Mouse (Mus musculus): ENCODE measurements at regions not wholly inside any gene's neighbourhood (a gene's known extent, or its start where the extent isn't known, plus 50 kb on each side); places are given as distances from the start of the nearest gene placed in this dataset.

DNA sequence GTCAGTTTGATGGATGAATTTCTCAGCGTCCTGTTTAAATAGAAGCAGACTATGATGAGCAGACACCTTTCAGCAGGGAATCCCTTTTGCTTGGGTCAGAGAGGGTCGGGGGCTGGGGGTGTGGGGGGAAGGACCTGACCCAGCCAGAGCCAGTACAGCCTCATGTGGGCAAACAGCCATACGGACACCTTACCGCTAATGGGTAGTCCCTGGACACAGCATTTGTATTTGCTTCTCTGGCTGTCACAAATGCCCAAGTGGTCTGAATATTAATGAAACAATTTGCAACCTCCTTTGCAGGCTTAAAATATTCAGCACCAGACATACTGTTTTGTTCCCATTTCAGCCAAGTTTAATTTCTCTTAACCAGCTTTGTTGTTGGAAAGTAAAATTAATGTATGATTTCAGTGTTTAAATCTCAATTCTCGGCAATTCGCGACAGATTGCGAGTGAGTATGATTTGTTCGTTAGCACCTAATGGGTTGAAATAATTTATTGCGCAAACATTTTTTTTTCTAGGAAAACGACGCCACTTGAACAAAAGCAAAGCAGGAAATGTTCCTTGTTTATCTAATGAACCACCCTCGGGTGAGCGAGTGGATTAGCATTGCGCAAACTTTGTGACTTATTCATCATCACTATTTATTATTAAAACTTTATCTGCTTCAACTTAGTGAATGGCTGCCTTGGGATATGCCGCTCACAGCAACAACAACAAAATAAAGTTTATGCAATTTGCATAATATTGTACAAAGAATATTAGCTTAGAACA lies 166.2 kb downstream of the Cdh26 start:
- DNase-seq (ENCODE audit: low read depth in 1 of 2, low spot score in 2 of 2): no peak

- no peak for DNase-seq (ENCODE audit: low read depth in 1 of 2, low spot score in 2 of 2)
Observed at GRCm38 (mm10) chr2:178597084-178597470, 166.7 kb downstream of the Cdh26 start.

GRCm38 (mm10) chr2:178598371-178598770 lies 168.0 kb downstream of the Cdh26 start:
- DNase-seq (ENCODE audit: low read depth in 1 of 2, low spot score in 2 of 2): no peak

GRCm38 (mm10) chr2:178598836-178599235 lies 168.5 kb downstream of the Cdh26 start:
- no peak for DNase-seq (ENCODE audit: low read depth in 1 of 2, low spot score in 2 of 2)

DNA sequence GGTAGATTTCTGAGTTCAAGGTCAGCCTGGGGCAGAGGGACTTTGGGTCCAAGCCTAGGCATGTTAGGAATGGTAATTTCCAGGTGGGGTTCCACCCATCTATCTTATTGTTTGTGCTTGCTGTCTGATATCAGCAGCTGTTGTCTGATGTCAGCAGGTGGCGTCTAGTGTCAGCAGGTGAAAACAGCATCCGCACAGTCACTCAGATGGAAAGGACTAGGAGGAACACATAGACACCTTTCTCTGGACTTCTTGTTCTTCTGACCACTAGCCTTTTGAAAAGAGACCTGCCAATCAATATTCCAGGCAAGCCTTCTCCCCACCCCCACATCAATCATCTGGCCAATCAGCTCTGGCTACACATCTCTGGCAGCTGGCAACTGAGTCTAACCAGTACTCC lies 173.1 kb downstream of the Cdh26 start:
- DNase-seq (ENCODE audit: low read depth in 1 of 2, low spot score in 2 of 2): no peak

DNA sequence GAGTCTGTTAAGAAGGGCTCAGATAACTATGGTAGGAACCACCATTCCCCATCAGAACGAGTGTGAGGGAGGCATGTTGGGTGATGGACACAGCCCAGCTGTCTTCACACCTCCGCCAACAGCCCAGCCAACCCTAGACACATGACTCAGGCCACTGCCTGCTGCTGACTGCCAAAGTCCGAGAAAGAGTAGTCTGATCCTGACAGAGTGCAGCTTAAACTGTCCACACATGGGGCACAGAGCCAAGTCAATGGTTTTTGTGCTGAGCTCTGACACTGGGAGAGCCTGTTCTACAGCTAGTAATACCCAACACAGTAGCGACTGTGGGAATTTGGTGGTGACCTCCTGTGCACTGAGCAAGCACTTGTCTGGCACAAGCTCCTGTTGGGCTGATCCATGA lies 176.4 kb downstream of the Cdh26 start:
- no peak for DNase-seq (ENCODE audit: low read depth in 1 of 2, low spot score in 2 of 2)

DNA sequence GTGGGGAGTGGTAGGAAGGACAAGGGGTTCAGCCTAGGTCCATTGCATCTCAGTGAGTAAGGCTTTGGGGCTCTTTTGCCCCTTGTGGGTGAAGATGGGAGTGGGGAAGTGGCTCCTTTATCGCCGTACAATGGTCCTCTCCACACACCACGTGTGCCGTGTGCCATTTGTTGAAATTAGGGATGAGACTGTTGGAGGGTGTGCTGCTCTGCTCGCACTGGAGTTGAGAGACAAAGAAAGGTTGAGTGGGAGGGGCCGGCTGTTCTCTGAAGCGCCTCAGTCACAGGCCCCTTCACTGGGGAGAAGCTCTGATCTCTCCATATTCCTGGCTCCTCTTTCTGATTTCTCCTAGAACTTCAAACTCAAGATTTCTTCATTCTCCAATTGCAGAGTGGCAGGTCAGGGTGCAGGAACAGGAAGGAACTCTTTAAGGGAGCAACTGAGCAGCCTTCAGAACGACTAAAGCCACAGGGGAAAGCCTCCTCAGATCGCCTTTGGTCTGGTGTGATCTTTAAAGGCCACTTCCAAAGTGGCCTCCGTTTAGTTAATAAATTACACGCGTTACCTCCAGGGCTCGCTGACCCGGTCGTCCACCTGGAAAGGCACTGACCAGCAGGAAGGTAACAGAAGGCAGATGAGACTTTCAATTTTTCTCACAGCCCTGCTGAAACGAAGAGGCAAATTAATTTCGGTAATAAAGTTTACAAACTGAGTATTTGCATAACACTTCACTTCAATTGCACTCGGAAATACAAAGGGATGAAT lies 180.1 kb downstream of the Cdh26 start:
- DNase-seq (ENCODE audit: low read depth in 1 of 2, low spot score in 2 of 2): no peak

DNA sequence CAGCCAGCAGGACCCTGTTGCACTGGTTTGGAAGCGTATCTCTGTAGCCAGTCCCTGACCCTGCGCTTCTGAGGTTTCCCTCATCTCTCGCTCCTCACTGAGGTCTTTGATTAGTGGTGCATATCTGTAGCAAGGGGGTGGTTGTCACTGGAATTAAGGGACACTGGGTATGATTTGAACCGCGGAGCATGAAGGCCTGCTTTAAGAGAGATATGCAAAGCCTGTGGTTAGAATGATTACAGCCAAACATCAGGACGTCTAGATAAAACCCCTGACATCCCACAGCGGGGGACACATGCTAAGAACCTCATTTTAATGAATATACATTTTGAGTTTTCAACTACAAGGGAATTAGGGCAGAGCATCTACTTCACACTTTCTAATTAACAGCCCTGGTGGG lies 184.4 kb downstream of the Cdh26 start:
- no peak for DNase-seq (ENCODE audit: low read depth in 1 of 2, low spot score in 2 of 2)

GRCm38 (mm10) chr2:178622801-178623200 lies 192.5 kb downstream of the Cdh26 start:
- no peak for DNase-seq (ENCODE audit: low read depth in 1 of 2, low spot score in 2 of 2)

DNA sequence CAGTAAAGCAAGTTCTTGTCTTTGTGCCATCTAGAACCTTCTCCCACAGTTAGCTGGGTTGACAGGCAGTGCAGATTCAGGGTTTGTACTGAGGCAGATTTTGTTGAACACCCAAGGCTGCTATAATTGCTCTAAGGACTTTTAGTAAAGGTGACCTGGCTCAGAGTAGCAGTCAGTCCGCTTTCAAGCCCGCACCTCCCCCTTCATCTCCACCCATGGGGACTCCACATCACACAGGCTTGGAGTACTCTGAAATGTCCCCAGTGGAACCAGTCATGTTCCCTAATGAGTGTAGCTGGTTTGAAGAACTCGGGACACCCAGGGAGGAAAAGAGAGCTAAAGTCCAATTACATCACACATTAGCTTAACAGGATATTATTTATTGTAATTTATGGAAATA lies 194.1 kb downstream of the Cdh26 start:
- no peak for DNase-seq (ENCODE audit: low read depth in 1 of 2, low spot score in 2 of 2)

- no peak for DNase-seq (ENCODE audit: low read depth in 1 of 2, low spot score in 2 of 2)
Observed at GRCm38 (mm10) chr2:178624907-178625306, 194.6 kb downstream of the Cdh26 start.

GRCm38 (mm10) chr2:178629756-178630155 lies 199.4 kb downstream of the Cdh26 start:
- DNase-seq (ENCODE audit: low read depth in 1 of 2, low spot score in 2 of 2): no peak

GRCm38 (mm10) chr2:178630511-178630910 lies 200.2 kb downstream of the Cdh26 start:
- DNase-seq (ENCODE audit: low read depth in 1 of 2, low spot score in 2 of 2): no peak

DNA sequence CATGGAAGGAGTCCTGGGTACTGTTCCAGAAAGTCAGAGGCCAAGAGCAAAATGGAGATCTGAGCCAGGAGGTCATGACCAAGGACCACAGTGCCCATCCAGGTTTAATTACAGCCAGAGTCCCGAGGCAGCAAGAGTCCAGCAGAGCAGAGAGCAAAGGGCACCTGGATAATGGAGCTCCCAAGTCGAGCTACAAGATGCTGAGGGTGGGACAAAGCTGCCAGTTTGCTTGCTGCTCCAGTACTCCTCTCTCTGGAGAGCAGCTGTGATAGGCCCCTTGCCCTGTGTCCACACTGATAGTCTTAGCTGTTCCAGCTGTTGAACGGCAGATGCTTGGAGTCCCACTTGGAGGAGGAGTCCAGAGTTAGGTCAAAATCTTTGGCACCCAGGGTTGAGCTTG lies 201.0 kb downstream of the Cdh26 start:
- no peak for DNase-seq (ENCODE audit: low read depth in 1 of 2, low spot score in 2 of 2)

GRCm38 (mm10) chr2:178631966-178632365 lies 201.6 kb downstream of the Cdh26 start:
- no peak for DNase-seq (ENCODE audit: low read depth in 1 of 2, low spot score in 2 of 2)

DNA sequence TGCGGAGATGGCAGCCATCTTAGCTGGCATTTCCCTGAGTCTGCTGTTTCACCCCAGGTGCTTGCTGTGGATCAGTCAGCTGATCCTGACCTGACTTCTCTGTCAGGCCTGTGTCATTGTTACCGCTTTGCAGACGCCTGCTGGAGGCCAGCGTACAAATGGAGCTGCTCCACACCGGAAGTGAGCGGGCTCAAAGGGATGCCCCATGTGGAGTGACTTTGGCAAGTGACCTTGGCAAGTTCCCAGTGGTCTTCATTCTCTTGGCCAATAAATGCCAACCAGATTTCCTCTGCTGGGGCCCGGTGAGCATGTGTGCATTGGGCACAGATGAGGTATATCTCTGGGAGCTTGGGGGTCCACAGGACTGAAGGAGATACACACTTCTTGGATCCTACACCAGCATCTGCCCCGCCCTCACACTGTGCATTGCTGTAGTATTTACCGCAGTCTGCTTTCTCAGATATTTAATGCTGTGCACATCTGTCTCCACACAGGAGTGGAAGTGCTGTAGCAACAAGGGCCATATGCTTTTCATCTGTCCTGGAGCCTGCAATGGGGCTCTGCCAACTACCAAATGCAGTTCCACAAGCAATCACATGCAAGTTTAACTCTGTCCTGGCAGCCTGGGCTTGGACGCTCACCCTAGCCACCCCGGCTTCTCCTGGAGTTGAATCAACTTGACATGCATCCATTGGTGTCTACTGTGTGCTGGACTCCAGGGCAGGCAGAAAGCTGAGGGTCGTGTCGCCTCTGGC lies 202.7 kb downstream of the Cdh26 start:
- no peak for DNase-seq (ENCODE audit: low read depth in 1 of 2, low spot score in 2 of 2)

GRCm38 (mm10) chr2:178634116-178634515 lies 203.8 kb downstream of the Cdh26 start:
- no peak for DNase-seq (ENCODE audit: low read depth in 1 of 2, low spot score in 2 of 2)

DNA sequence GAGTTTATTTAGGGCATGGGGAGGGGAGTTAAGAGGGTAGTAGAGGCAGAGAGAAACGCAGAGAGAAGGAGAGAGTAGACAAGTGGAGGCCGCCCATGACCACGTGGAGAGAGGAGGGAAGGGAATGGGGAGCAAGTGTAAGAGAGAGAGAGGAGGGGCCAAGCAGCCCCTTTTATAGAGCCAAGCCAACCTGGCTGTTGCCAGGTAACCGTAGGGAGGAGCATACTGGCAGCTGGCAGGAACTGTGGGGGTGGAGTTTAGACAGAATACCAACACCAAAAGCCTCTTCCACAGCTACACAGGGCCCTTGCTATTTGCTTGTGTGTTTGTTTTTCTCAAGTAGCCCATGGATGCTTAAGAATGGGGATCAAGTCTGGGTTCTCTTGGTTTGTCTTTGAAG lies 205.4 kb downstream of the Cdh26 start:
- DNase-seq (ENCODE audit: low read depth in 1 of 2, low spot score in 2 of 2): no peak

- no peak for DNase-seq (ENCODE audit: low read depth in 1 of 2, low spot score in 2 of 2)
Observed at GRCm38 (mm10) chr2:178636901-178637300, 206.6 kb downstream of the Cdh26 start.

- DNase-seq (ENCODE audit: low read depth in 1 of 2, low spot score in 2 of 2): no peak
Observed at GRCm38 (mm10) chr2:178642137-178643052, 212.1 kb downstream of the Cdh26 start.

- no peak for DNase-seq (ENCODE audit: low read depth in 1 of 2, low spot score in 2 of 2)
Observed at GRCm38 (mm10) chr2:178643053-178643402, 212.7 kb downstream of the Cdh26 start.
